In the genomic region with DNA sequence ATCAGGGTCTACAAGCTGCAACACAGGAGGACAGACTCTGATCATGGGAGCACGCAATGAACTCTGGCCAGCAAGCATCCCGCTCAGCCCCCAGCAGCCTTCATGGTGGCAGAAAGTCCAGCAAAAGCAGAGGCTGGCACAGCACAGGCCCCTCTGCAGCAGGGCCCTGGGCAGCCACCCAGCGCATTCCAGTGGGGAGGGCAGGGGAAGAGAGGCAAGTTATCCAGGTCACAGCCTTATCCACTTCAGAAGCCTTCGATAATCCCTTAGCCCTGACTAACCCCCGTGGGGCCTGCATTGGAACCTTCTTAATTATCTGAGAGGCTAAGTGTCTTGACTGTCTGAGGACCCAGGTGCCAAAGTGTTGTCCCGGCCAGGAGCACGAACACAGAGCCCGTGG, we compare ENCODE assay signal across 9 mouse cellular contexts. TPM values are rescaled to one million over a fixed set of nuclear protein-coding genes. Genes with fewer than 3 reads are reported as not detected.
DNase-seq lines count a peak whose midpoint lies in the region; ATAC-seq lines count a peak whose summit lies in the region.
"Had no signal": no experiment of that assay in that cellular context is flagged by ENCODE, and none has a peak within 500 bp of the region (broad histone marks: within the 10 kb centered on the region; RNA-seq: fewer than 3 reads in every experiment).

No protein-coding gene starts in this region.

- H3K9ac ChIP-seq in forebrain, embryonic 14.5 days (ENCODE audit: low read length) = peak overlapping the region; percentile 4; the same call in 1 of the 2 replicates
- no peak overlapping the region for H3K9ac ChIP-seq in forebrain, embryonic 16.5 days (replicated peaks; ENCODE audit: low read depth, low read length)
- H3K9ac ChIP-seq in heart, embryonic 14.5 days (ENCODE audit: low read length) = 0 out of 2 replicates have a peak overlapping the region, but pooled peaks have one; percentile 27

- no peak overlapping the region for H3K27ac ChIP-seq in forebrain, embryonic 14.5 days (ENCODE audit: low read depth, low read length)
- no peak overlapping the region for H3K27ac ChIP-seq in forebrain, embryonic 16.5 days (ENCODE audit: low read length)
- H3K27ac ChIP-seq in heart, embryonic 14.5 days (replicated peaks in 1 of 2; ENCODE audit: control insufficient read depth in 1 of 2, insufficient read depth in 1 of 2, low read depth in 2 of 2, low read length in 2 of 2) = 0 out of 4 replicates have a peak overlapping the region, but pooled peaks of 1 of the 2 experiments have one; percentile 8

- H3K4me3 ChIP-seq in forebrain, embryonic 14.5 days (ENCODE audit: low read depth, low read length) = no peak overlapping the region
- no peak overlapping the region for H3K4me3 ChIP-seq in forebrain, embryonic 16.5 days (replicated peaks; ENCODE audit: low read length)
- no peak overlapping the region for H3K4me3 ChIP-seq in heart, embryonic 14.5 days (ENCODE audit: control insufficient read depth in 1 of 2, insufficient read depth in 1 of 2, low read depth in 1 of 2, low read length in 2 of 2)

- no peaks in the 10 kb centered on the region for H3K4me1 ChIP-seq in forebrain, embryonic 14.5 days (ENCODE audit: control insufficient read depth, insufficient read depth, low read length)
- H3K4me1 ChIP-seq in forebrain, embryonic 16.5 days (replicated peaks; ENCODE audit: control insufficient read depth, insufficient read depth, low read length) = no peaks in the 10 kb centered on the region
- peaks cover 10% of the 10 kb centered on the region in 2 experiments for H3K4me1 ChIP-seq in heart, embryonic 14.5 days (ENCODE audit: control insufficient read depth in 2 of 2, insufficient read depth in 2 of 2, low read length in 2 of 2)

- no peak for ATAC-seq in forebrain, embryonic 14.5 days
- ATAC-seq in forebrain, embryonic 16.5 days = no peak
- peak; percentile 78 for ATAC-seq in heart, embryonic 14.5 days (ENCODE audit: insufficient number of reproducible peaks, insufficient read depth, low FRiP score, low read depth)

- H3K4me2 ChIP-seq in forebrain, embryonic 14.5 days (ENCODE audit: low read length) = no peak overlapping the region
- no peak overlapping the region for H3K4me2 ChIP-seq in forebrain, embryonic 16.5 days (ENCODE audit: low read length)
- H3K4me2 ChIP-seq in heart, embryonic 14.5 days (ENCODE audit: low read length) = peak overlapping the region; percentile 43

- WGBS in forebrain, embryonic 14.5 days = 30% methylated on average over 8 of the region's 8 CpGs
- 25% methylated on average over 8 of the region's 8 CpGs for WGBS in forebrain, embryonic 16.5 days
- WGBS in heart, embryonic 14.5 days = 10% methylated on average over 8 of the region's 8 CpGs

- DNase-seq in forebrain, embryonic 14.5 days (ENCODE audit: low spot score) = peak; percentile 28
- DNase-seq in adrenal gland, postnatal 36 days = peak; percentile 76 to 84
- peak; percentile 43 for DNase-seq in lung, postnatal 14 days
- DNase-seq in spleen, adult 12 weeks (ENCODE audit: low spot score) = no peak
- DNase-seq in spleen, postnatal 14 days (ENCODE audit: low spot score in 2 of 2) = no peak
- no peak for DNase-seq in right cerebral cortex, postnatal 14 days

- H3K9me3 ChIP-seq in forebrain, embryonic 14.5 days (replicated peaks; ENCODE audit: control insufficient read depth, low read length) = no peaks in the 10 kb centered on the region
- 0 out of 2 replicates have a peak, but pooled peaks cover 2% of the 10 kb centered on the region for H3K9me3 ChIP-seq in forebrain, embryonic 16.5 days (ENCODE audit: control insufficient read depth, low read length)
- H3K9me3 ChIP-seq in heart, embryonic 14.5 days (ENCODE audit: control insufficient read depth, low read length) = peaks cover 14% of the 10 kb centered on the region

- no peaks in the 10 kb centered on the region for H3K27me3 ChIP-seq in forebrain, embryonic 14.5 days (replicated peaks; ENCODE audit: control insufficient read depth, insufficient read depth, low read length)
- no peaks in the 10 kb centered on the region for H3K27me3 ChIP-seq in forebrain, embryonic 16.5 days (replicated peaks; ENCODE audit: control insufficient read depth, insufficient read depth, low read length)
- peaks cover 13% of the 10 kb centered on the region; the same call in 1 of the 2 replicates for H3K27me3 ChIP-seq in heart, embryonic 14.5 days (ENCODE audit: control insufficient read depth, insufficient read depth, low read length)

- H3K36me3 ChIP-seq in forebrain, embryonic 14.5 days (ENCODE audit: control insufficient read depth, insufficient read depth, low read length) = no peaks in the 10 kb centered on the region
- H3K36me3 ChIP-seq in forebrain, embryonic 16.5 days (ENCODE audit: control insufficient read depth, insufficient read depth) = no peaks in the 10 kb centered on the region
- H3K36me3 ChIP-seq in heart, embryonic 14.5 days (ENCODE audit: control insufficient read depth, insufficient read depth, low read length) = no peaks in the 10 kb centered on the region

RNA-seq across cellular contexts. Expression of gene Pla2g2d, which starts 43.6 kb away (rescaled TPM):
- 0.17 and 0.24 TPM in 2 replicates for polyA plus RNA-seq in forebrain, embryonic 14.5 days (2014; fragmentation: Nextera tagmentation; extraction: Ambion mirVana)
- polyA plus RNA-seq in forebrain, embryonic 16.5 days (2015; fragmentation: Nextera tagmentation; extraction: Ambion mirVana) = 0.16 TPM in 1 of 2 replicates, not detected in the other
- 1 to 10 TPM; 2.1 to 2.5 TPM for total RNA-seq in adrenal gland, postnatal 36 days (2021)
- not detected in 2 replicates for polyA plus RNA-seq in heart, embryonic 14.5 days (2014; fragmentation: Nextera tagmentation; extraction: Ambion mirVana)

RNA-seq across cellular contexts. Expression of gene Pla2g5, which starts 44.2 kb away (rescaled TPM):
- polyA plus RNA-seq in forebrain, embryonic 14.5 days (2014; fragmentation: Nextera tagmentation; extraction: Ambion mirVana) = 0.67 and 1.0 TPM in 2 replicates
- polyA plus RNA-seq in forebrain, embryonic 16.5 days (2015; fragmentation: Nextera tagmentation; extraction: Ambion mirVana) = 0.54 and 1.2 TPM in 2 replicates
- 10 to 100 TPM; 12.6 to 15.4 TPM for total RNA-seq in adrenal gland, postnatal 36 days (2021)
- 2.5 and 3.2 TPM in 2 replicates for polyA plus RNA-seq in heart, embryonic 14.5 days (2014; fragmentation: Nextera tagmentation; extraction: Ambion mirVana)

RNA-seq across cellular contexts. Expression of gene Gm13030, which starts 54.7 kb away (rescaled TPM):
- polyA plus RNA-seq in forebrain, embryonic 14.5 days (2014; fragmentation: Nextera tagmentation; extraction: Ambion mirVana) = not detected in 2 replicates
- not detected in 2 replicates for polyA plus RNA-seq in forebrain, embryonic 16.5 days (2015; fragmentation: Nextera tagmentation; extraction: Ambion mirVana)
- total RNA-seq in adrenal gland, postnatal 36 days (2021) = not detected
- polyA plus RNA-seq in heart, embryonic 14.5 days (2014; fragmentation: Nextera tagmentation; extraction: Ambion mirVana) = not detected in 2 replicates
- total RNA-seq: left cerebral cortex, postnatal 10 days had no signal

RNA-seq across cellular contexts. Expression of gene Pla2g2e, which starts 58.6 kb away (rescaled TPM):
- not detected in 2 replicates for polyA plus RNA-seq in forebrain, embryonic 14.5 days (2014; fragmentation: Nextera tagmentation; extraction: Ambion mirVana)
- polyA plus RNA-seq in forebrain, embryonic 16.5 days (2015; fragmentation: Nextera tagmentation; extraction: Ambion mirVana) = not detected in 2 replicates
- total RNA-seq in adrenal gland, postnatal 36 days (2021) = 1 to 10 TPM; 3.3 to 4.0 TPM
- not detected in 2 replicates for polyA plus RNA-seq in heart, embryonic 14.5 days (2014; fragmentation: Nextera tagmentation; extraction: Ambion mirVana)
- total RNA-seq: left cerebral cortex, postnatal 10 days had no signal

Comparison
In these comparisons a context has a peak if more than half of its experiments do, and no peak if none do; other contexts are left out.
1. DNase-seq: peak in forebrain, embryonic 14.5 days (single experiment), adrenal gland, postnatal 36 days (2 of 2) and lung, postnatal 14 days (single experiment); none in spleen, adult 12 weeks (single experiment), spleen, postnatal 14 days (0 of 2) and right cerebral cortex, postnatal 14 days (single experiment).